Mouse (Mus musculus): ENCODE measurements around the gene Tenm3. TPM values are rescaled to one million over a fixed set of nuclear protein-coding genes. Genes with fewer than 3 reads are reported as not detected.

Tenm3 gene
- polyA plus RNA-seq, 1 experiment from 2014 or later, result 65.3 TPM

GRCm38 (mm10) chr8:48348386-48348785 lies 495.4 kb downstream of the Tenm3 start:
- no peak for ATAC-seq (ENCODE audit: insufficient number of reproducible peaks, insufficient read depth, low FRiP score, low TSS enrichment)
- Histone ChIP-seq H3K4me3 (no peak overlapping the region), H3K36me3 (peaks cover 5% of the 10 kb centered on the region; the same call in 1 of the 2 replicates), H3K9me3 (no peaks in the 10 kb centered on the region), H3K27ac (no peak overlapping the region), H3K27me3 (no peaks in the 10 kb centered on the region), H3K9ac (no peak overlapping the region), H3K4me2 (replicated peaks) (no peak overlapping the region), H3K4me1 (no peaks in the 10 kb centered on the region)
- WGBS, result 96% methylated on average over 4 of the region's 4 CpGs

- H3K4me2 ChIP-seq (replicated peaks), result no peak overlapping the region
- H3K9ac ChIP-seq, result no peak overlapping the region
- no peaks in the 10 kb centered on the region for H3K9me3 ChIP-seq
- H3K4me1 ChIP-seq, result no peaks in the 10 kb centered on the region
- no peak overlapping the region for H3K4me3 ChIP-seq
- H3K27me3 ChIP-seq, result no peaks in the 10 kb centered on the region
- no peak overlapping the region for H3K27ac ChIP-seq
- peaks cover 18% of the 10 kb centered on the region for H3K36me3 ChIP-seq
- no peak for ATAC-seq (ENCODE audit: insufficient number of reproducible peaks, insufficient read depth, low FRiP score, low TSS enrichment)
- 91% methylated on average over 18 of the region's 18 CpGs for whole genome bisulfite sequencing
Measured at GRCm38 (mm10) chr8:48343067-48343420, 500.7 kb downstream of the Tenm3 start.

- WGBS, result 88% methylated on average over 30 of the region's 30 CpGs
- no peak for ATAC-seq (ENCODE audit: insufficient number of reproducible peaks, insufficient read depth, low FRiP score, low TSS enrichment)
- Histone ChIP-seq H3K4me3 (no peak overlapping the region), H3K36me3 (peaks cover 18% of the 10 kb centered on the region), H3K4me2 (replicated peaks) (no peak overlapping the region), H3K27ac (no peak overlapping the region), H3K4me1 (no peaks in the 10 kb centered on the region), H3K9me3 (no peaks in the 10 kb centered on the region), H3K9ac (no peak overlapping the region), H3K27me3 (no peaks in the 10 kb centered on the region)
Measured at GRCm38 (mm10) chr8:48342321-48343066, 501.3 kb downstream of the Tenm3 start.

GRCm38 (mm10) chr8:48341692-48342091 lies 502.1 kb downstream of the Tenm3 start:
- no peak for ATAC-seq (ENCODE audit: insufficient number of reproducible peaks, insufficient read depth, low FRiP score, low TSS enrichment)
- WGBS, result 64% methylated on average over 4 of the region's 4 CpGs
- H3K4me2 ChIP-seq (replicated peaks), result no peak overlapping the region

GRCm38 (mm10) chr8:48341276-48341675 lies 502.5 kb downstream of the Tenm3 start:
- Histone ChIP-seq H3K36me3 (peaks cover 18% of the 10 kb centered on the region), H3K4me1 (no peaks in the 10 kb centered on the region), H3K27ac (no peak overlapping the region), H3K4me2 (replicated peaks) (no peak overlapping the region), H3K9ac (no peak overlapping the region), H3K9me3 (no peaks in the 10 kb centered on the region), H3K4me3 (no peak overlapping the region), H3K27me3 (no peaks in the 10 kb centered on the region)
- ATAC-seq (ENCODE audit: insufficient number of reproducible peaks, insufficient read depth, low FRiP score, low TSS enrichment), result no peak
- WGBS, result 76% methylated on average over 5 of the region's 5 CpGs

More at GRCm38 (mm10) chr8:48341692-48342091, 502.1 kb downstream of the Tenm3 start:
- Histone ChIP-seq H3K27ac (no peak overlapping the region), H3K9me3 (no peaks in the 10 kb centered on the region), H3K4me1 (no peaks in the 10 kb centered on the region), H3K9ac (no peak overlapping the region), H3K27me3 (no peaks in the 10 kb centered on the region), H3K4me3 (no peak overlapping the region), H3K36me3 (peaks cover 18% of the 10 kb centered on the region)

GRCm38 (mm10) chr8:48322655-48323265 lies 521.0 kb downstream of the Tenm3 start:
- Histone ChIP-seq H3K27ac (no peak overlapping the region), H3K4me3 (no peak overlapping the region), H3K4me2 (replicated peaks) (no peak overlapping the region), H3K9me3 (no peaks in the 10 kb centered on the region), H3K36me3 (peaks cover 4% of the 10 kb centered on the region; the same call in 1 of the 2 replicates), H3K4me1 (no peaks in the 10 kb centered on the region), H3K9ac (no peak overlapping the region), H3K27me3 (no peaks in the 10 kb centered on the region)
- 93% methylated on average over 11 of the region's 11 CpGs for WGBS
- ATAC-seq (ENCODE audit: insufficient number of reproducible peaks, insufficient read depth, low FRiP score, low TSS enrichment), result no peak

- no peak overlapping the region for H3K9ac ChIP-seq
- no peaks in the 10 kb centered on the region for H3K4me1 ChIP-seq
- no peaks in the 10 kb centered on the region for H3K27me3 ChIP-seq
- no peak overlapping the region for H3K4me3 ChIP-seq
- no peak overlapping the region for H3K4me2 ChIP-seq (replicated peaks)
- no peaks in the 10 kb centered on the region for H3K9me3 ChIP-seq
- H3K27ac ChIP-seq, result no peak overlapping the region
- WGBS, result 93% methylated on average over 6 of the region's 6 CpGs
- no peak for ATAC-seq (ENCODE audit: insufficient number of reproducible peaks, insufficient read depth, low FRiP score, low TSS enrichment)
- no peaks in the 10 kb centered on the region for H3K36me3 ChIP-seq
Measured at GRCm38 (mm10) chr8:48322240-48322639, 521.5 kb downstream of the Tenm3 start.

- Histone ChIP-seq H3K9me3 (no peaks in the 10 kb centered on the region), H3K4me3 (no peak overlapping the region), H3K4me1 (no peaks in the 10 kb centered on the region), H3K36me3 (0 out of 2 replicates have a peak, but pooled peaks cover 5% of the 10 kb centered on the region), H3K4me2 (replicated peaks) (no peak overlapping the region), H3K9ac (no peak overlapping the region), H3K27ac (no peak overlapping the region), H3K27me3 (no peaks in the 10 kb centered on the region)
- ATAC-seq (ENCODE audit: insufficient number of reproducible peaks, insufficient read depth, low FRiP score, low TSS enrichment), result no peak
- WGBS, result 89% methylated on average over 3 of the region's 3 CpGs
Measured at GRCm38 (mm10) chr8:48319674-48320073, 524.1 kb downstream of the Tenm3 start.

GRCm38 (mm10) chr8:48317498-48317897 lies 526.3 kb downstream of the Tenm3 start:
- Histone ChIP-seq H3K9me3 (no peaks in the 10 kb centered on the region), H3K9ac (no peak overlapping the region), H3K27ac (no peak overlapping the region), H3K4me1 (0 out of 2 replicates have a peak, but pooled peaks cover 3% of the 10 kb centered on the region), H3K4me2 (replicated peaks) (no peak overlapping the region), H3K4me3 (no peak overlapping the region), H3K36me3 (0 out of 2 replicates have a peak, but pooled peaks cover 5% of the 10 kb centered on the region), H3K27me3 (no peaks in the 10 kb centered on the region)
- ATAC-seq (ENCODE audit: insufficient number of reproducible peaks, insufficient read depth, low FRiP score, low TSS enrichment), result no peak
- 92% methylated on average over 10 of the region's 10 CpGs for WGBS

GRCm38 (mm10) chr8:48315605-48316004 lies 528.1 kb downstream of the Tenm3 start:
- Histone ChIP-seq H3K4me3 (no peak overlapping the region), H3K4me2 (replicated peaks) (no peak overlapping the region), H3K4me1 (peaks cover 11% of the 10 kb centered on the region), H3K36me3 (0 out of 2 replicates have a peak, but pooled peaks cover 5% of the 10 kb centered on the region), H3K27ac (no peak overlapping the region), H3K9me3 (no peaks in the 10 kb centered on the region), H3K27me3 (no peaks in the 10 kb centered on the region), H3K9ac (no peak overlapping the region)
- 86% methylated on average over 8 of the region's 8 CpGs for WGBS
- no peak for ATAC-seq (ENCODE audit: insufficient number of reproducible peaks, insufficient read depth, low FRiP score, low TSS enrichment)

GRCm38 (mm10) chr8:48313985-48314368 lies 529.8 kb downstream of the Tenm3 start:
- Histone ChIP-seq H3K27me3 (no peaks in the 10 kb centered on the region), H3K9me3 (no peaks in the 10 kb centered on the region), H3K4me2 (replicated peaks) (no peak overlapping the region), H3K9ac (no peak overlapping the region), H3K27ac (no peak overlapping the region), H3K4me3 (no peak overlapping the region), H3K36me3 (0 out of 2 replicates have a peak, but pooled peaks cover 5% of the 10 kb centered on the region), H3K4me1 (peaks cover 28% of the 10 kb centered on the region)
- 66% methylated on average over 5 of the region's 5 CpGs for WGBS
- ATAC-seq (ENCODE audit: insufficient number of reproducible peaks, insufficient read depth, low FRiP score, low TSS enrichment), result no peak
